Mouse (Mus musculus): ENCODE measurements at regions not wholly inside any gene's neighbourhood (a gene's known extent, or its start where the extent isn't known, plus 50 kb on each side); places are given as distances from the start of the nearest gene placed in this dataset.

GRCm38 (mm10) chr8:109075006-109075405, 418.8 kb upstream of the Pmfbp1 start:
- Histone ChIP-seq H3K9ac (ENCODE audit: low read length) (peak overlapping the region; percentile 26; the same call in 1 of the 2 replicates), H3K4me2 (ENCODE audit: low read depth, low read length) (peak overlapping the region; percentile 46), H3K4me1 (ENCODE audit: control insufficient read depth, insufficient read depth, low read length) (peaks cover 6% of the 10 kb centered on the region), H3K36me3 (ENCODE audit: control insufficient read depth, insufficient read depth, low read length) (no peaks in the 10 kb centered on the region), H3K27me3 (ENCODE audit: control insufficient read depth, insufficient read depth, low read length) (no peaks in the 10 kb centered on the region), H3K9me3 (replicated peaks; ENCODE audit: control insufficient read depth, low read length) (no peaks in the 10 kb centered on the region), H3K27ac (ENCODE audit: low read length) (no peak overlapping the region), H3K4me3 (replicated peaks; ENCODE audit: low read length) (peak overlapping the region; percentile 39)
- WGBS: 18% methylated on average over 12 of the region's 12 CpGs
- ATAC-seq (ENCODE audit: insufficient read depth, low FRiP score): no peak

GRCm38 (mm10) chr8:109079223-109079622, 414.6 kb upstream of the Pmfbp1 start:
- Histone ChIP-seq H3K27me3 (ENCODE audit: control insufficient read depth, insufficient read depth, low read length) (no peaks in the 10 kb centered on the region), H3K9me3 (replicated peaks; ENCODE audit: control insufficient read depth, low read length) (no peaks in the 10 kb centered on the region), H3K4me1 (ENCODE audit: control insufficient read depth, insufficient read depth, low read length) (peaks cover 9% of the 10 kb centered on the region), H3K4me2 (ENCODE audit: low read depth, low read length) (no peak overlapping the region), H3K9ac (ENCODE audit: low read length) (no peak overlapping the region), H3K27ac (ENCODE audit: low read length) (no peak overlapping the region), H3K36me3 (ENCODE audit: control insufficient read depth, insufficient read depth, low read length) (no peaks in the 10 kb centered on the region), H3K4me3 (replicated peaks; ENCODE audit: low read length) (no peak overlapping the region)
- WGBS: 57% methylated on average over 6 of the region's 6 CpGs
- no peak for ATAC-seq (ENCODE audit: insufficient read depth, low FRiP score)

- WGBS: 36% methylated on average over 5 of the region's 5 CpGs
- Histone ChIP-seq H3K9me3 (replicated peaks; ENCODE audit: control insufficient read depth, low read length) (no peaks in the 10 kb centered on the region), H3K27me3 (ENCODE audit: control insufficient read depth, insufficient read depth, low read length) (no peaks in the 10 kb centered on the region), H3K4me1 (ENCODE audit: control insufficient read depth, insufficient read depth, low read length) (0 out of 2 replicates have a peak, but pooled peaks cover 3% of the 10 kb centered on the region), H3K4me2 (ENCODE audit: low read depth, low read length) (no peak overlapping the region), H3K36me3 (ENCODE audit: control insufficient read depth, insufficient read depth, low read length) (no peaks in the 10 kb centered on the region), H3K27ac (ENCODE audit: low read length) (no peak overlapping the region), H3K9ac (ENCODE audit: low read length) (no peak overlapping the region), H3K4me3 (replicated peaks; ENCODE audit: low read length) (no peak overlapping the region)
- 0 out of 2 replicates have a peak, but pooled peaks have one; percentile 33 for ATAC-seq (ENCODE audit: insufficient read depth, low FRiP score)
Observed at GRCm38 (mm10) chr8:109081295-109081694, 412.5 kb upstream of the Pmfbp1 start.

- Histone ChIP-seq H3K4me1 (ENCODE audit: control insufficient read depth, insufficient read depth, low read length) (0 out of 2 replicates have a peak, but pooled peaks cover 3% of the 10 kb centered on the region), H3K9ac (ENCODE audit: low read length) (no peak overlapping the region), H3K4me2 (ENCODE audit: low read depth, low read length) (no peak overlapping the region), H3K9me3 (replicated peaks; ENCODE audit: control insufficient read depth, low read length) (no peaks in the 10 kb centered on the region), H3K27ac (ENCODE audit: low read length) (no peak overlapping the region), H3K36me3 (ENCODE audit: control insufficient read depth, insufficient read depth, low read length) (no peaks in the 10 kb centered on the region), H3K27me3 (ENCODE audit: control insufficient read depth, insufficient read depth, low read length) (no peaks in the 10 kb centered on the region), H3K4me3 (replicated peaks; ENCODE audit: low read length) (no peak overlapping the region)
- ATAC-seq (ENCODE audit: insufficient read depth, low FRiP score): no peak
- 82% methylated on average over 7 of the region's 7 CpGs for whole genome bisulfite sequencing
Observed at GRCm38 (mm10) chr8:109085134-109085533, 408.7 kb upstream of the Pmfbp1 start.

- no peak overlapping the region for H3K9ac ChIP-seq (ENCODE audit: low read length)
- no peak for ATAC-seq (ENCODE audit: insufficient read depth, low FRiP score)
- H3K27ac ChIP-seq (ENCODE audit: low read length): no peak overlapping the region
- H3K9me3 ChIP-seq (replicated peaks; ENCODE audit: control insufficient read depth, low read length): no peaks in the 10 kb centered on the region
- H3K27me3 ChIP-seq (ENCODE audit: control insufficient read depth, insufficient read depth, low read length): no peaks in the 10 kb centered on the region
- H3K4me2 ChIP-seq (ENCODE audit: low read depth, low read length): no peak overlapping the region
- no peak overlapping the region for H3K4me3 ChIP-seq (replicated peaks; ENCODE audit: low read length)
- 53% methylated on average over 1 of the region's 1 CpGs for WGBS
- no peaks in the 10 kb centered on the region for H3K4me1 ChIP-seq (ENCODE audit: control insufficient read depth, insufficient read depth, low read length)
- H3K36me3 ChIP-seq (ENCODE audit: control insufficient read depth, insufficient read depth, low read length): no peaks in the 10 kb centered on the region
Observed at GRCm38 (mm10) chr8:109087781-109088180, 406.0 kb upstream of the Pmfbp1 start.

- H3K27me3 ChIP-seq (ENCODE audit: control insufficient read depth, insufficient read depth, low read length): no peaks in the 10 kb centered on the region
- no peak overlapping the region for H3K4me3 ChIP-seq (replicated peaks; ENCODE audit: low read length)
- H3K4me1 ChIP-seq (ENCODE audit: control insufficient read depth, insufficient read depth, low read length): no peaks in the 10 kb centered on the region
- no peak for ATAC-seq (ENCODE audit: insufficient read depth, low FRiP score)
- no peaks in the 10 kb centered on the region for H3K36me3 ChIP-seq (ENCODE audit: control insufficient read depth, insufficient read depth, low read length)
- no peak overlapping the region for H3K4me2 ChIP-seq (ENCODE audit: low read depth, low read length)
- H3K9ac ChIP-seq (ENCODE audit: low read length): no peak overlapping the region
- H3K9me3 ChIP-seq (replicated peaks; ENCODE audit: control insufficient read depth, low read length): no peaks in the 10 kb centered on the region
- WGBS: 81% methylated on average over 15 of the region's 15 CpGs
- no peak overlapping the region for H3K27ac ChIP-seq (ENCODE audit: low read length)
Observed at GRCm38 (mm10) chr8:109099671-109100070, 394.2 kb upstream of the Pmfbp1 start.

- H3K4me3 ChIP-seq (replicated peaks; ENCODE audit: low read length): no peak overlapping the region
- WGBS: 79% methylated on average over 5 of the region's 5 CpGs
- no peaks in the 10 kb centered on the region for H3K36me3 ChIP-seq (ENCODE audit: control insufficient read depth, insufficient read depth, low read length)
- ATAC-seq (ENCODE audit: insufficient read depth, low FRiP score): no peak
- no peaks in the 10 kb centered on the region for H3K27me3 ChIP-seq (ENCODE audit: control insufficient read depth, insufficient read depth, low read length)
- no peaks in the 10 kb centered on the region for H3K9me3 ChIP-seq (replicated peaks; ENCODE audit: control insufficient read depth, low read length)
- 0 out of 2 replicates have a peak, but pooled peaks cover 4% of the 10 kb centered on the region for H3K4me1 ChIP-seq (ENCODE audit: control insufficient read depth, insufficient read depth, low read length)
- H3K4me2 ChIP-seq (ENCODE audit: low read depth, low read length): no peak overlapping the region
- no peak overlapping the region for H3K27ac ChIP-seq (ENCODE audit: low read length)
- no peak overlapping the region for H3K9ac ChIP-seq (ENCODE audit: low read length)
Observed at GRCm38 (mm10) chr8:109101416-109101815, 392.4 kb upstream of the Pmfbp1 start.

GRCm38 (mm10) chr8:109104798-109105326, 389.0 kb upstream of the Pmfbp1 start:
- peaks cover 6% of the 10 kb centered on the region for H3K4me1 ChIP-seq (ENCODE audit: control insufficient read depth, insufficient read depth, low read length)
- no peaks in the 10 kb centered on the region for H3K9me3 ChIP-seq (replicated peaks; ENCODE audit: control insufficient read depth, low read length)
- no peak overlapping the region for H3K9ac ChIP-seq (ENCODE audit: low read length)
- H3K27me3 ChIP-seq (ENCODE audit: control insufficient read depth, insufficient read depth, low read length): no peaks in the 10 kb centered on the region
- H3K4me3 ChIP-seq (replicated peaks; ENCODE audit: low read length): no peak overlapping the region
- H3K27ac ChIP-seq (ENCODE audit: low read length): no peak overlapping the region
- WGBS: 70% methylated on average over 6 of the region's 6 CpGs
- ATAC-seq (ENCODE audit: insufficient read depth, low FRiP score): no peak
- H3K4me2 ChIP-seq (ENCODE audit: low read depth, low read length): no peak overlapping the region
- H3K36me3 ChIP-seq (ENCODE audit: control insufficient read depth, insufficient read depth, low read length): no peaks in the 10 kb centered on the region

- Histone ChIP-seq H3K27me3 (ENCODE audit: control insufficient read depth, insufficient read depth, low read length) (no peaks in the 10 kb centered on the region), H3K4me1 (ENCODE audit: control insufficient read depth, insufficient read depth, low read length) (peaks cover 6% of the 10 kb centered on the region), H3K4me2 (ENCODE audit: low read depth, low read length) (peak overlapping the region; percentile 20; the same call in 1 of the 2 replicates), H3K36me3 (ENCODE audit: control insufficient read depth, insufficient read depth, low read length) (no peaks in the 10 kb centered on the region), H3K9me3 (replicated peaks; ENCODE audit: control insufficient read depth, low read length) (no peaks in the 10 kb centered on the region), H3K4me3 (replicated peaks; ENCODE audit: low read length) (no peak overlapping the region), H3K9ac (ENCODE audit: low read length) (no peak overlapping the region), H3K27ac (ENCODE audit: low read length) (no peak overlapping the region)
- ATAC-seq (ENCODE audit: insufficient read depth, low FRiP score): no peak
- 28% methylated on average over 6 of the region's 6 CpGs for WGBS
Observed at GRCm38 (mm10) chr8:109105693-109106092, 388.1 kb upstream of the Pmfbp1 start.

Measured in stomach, embryonic 16.5 days (tissue).